Mouse (Mus musculus) small intestine, adult 2 months (tissue): ENCODE data around the gene Lpin1.

Experiments used
- CTCF ChIP-seq: fragments of 200-500 bp; IDR thresholded peaks from 2 replicates; pipeline ENCODE4 v1.5.1; 2012; ENCODE audit warnings: low read depth, mild to moderate bottlenecking, control low read depth, inconsistent platforms, low read length, moderate library complexity, mixed read lengths; ENCODE audit not compliant: insufficient replicate concordance, insufficient read length; ENCODE audit errors: extremely low read depth
- POLR2A ChIP-seq: fragments of 200-500 bp; IDR thresholded peaks from 2 replicates; pipeline ENCODE4 v1.6.1; 2012; ENCODE audit warnings: low read depth, mild to moderate bottlenecking, control low read depth, inconsistent platforms, low read length, moderate library complexity

- TF ChIP-seq CTCF (no peak), POLR2A (no peak)
Observed at GRCm38 (mm10) chr12:16618512-16619274, 7.9 kb upstream of the Lpin1 start.
